Mouse (Mus musculus): ENCODE measurements around the gene Ddx1.
A peak's percentile ranks its signal among the peaks of the same experiment; 100 is the strongest.
"Not testable (repeated sequence)": the region's sequence is repeated elsewhere in the genome, so short reads cannot be mapped to it uniquely, and the experiment has no call there.

Gene Ddx1

DNA sequence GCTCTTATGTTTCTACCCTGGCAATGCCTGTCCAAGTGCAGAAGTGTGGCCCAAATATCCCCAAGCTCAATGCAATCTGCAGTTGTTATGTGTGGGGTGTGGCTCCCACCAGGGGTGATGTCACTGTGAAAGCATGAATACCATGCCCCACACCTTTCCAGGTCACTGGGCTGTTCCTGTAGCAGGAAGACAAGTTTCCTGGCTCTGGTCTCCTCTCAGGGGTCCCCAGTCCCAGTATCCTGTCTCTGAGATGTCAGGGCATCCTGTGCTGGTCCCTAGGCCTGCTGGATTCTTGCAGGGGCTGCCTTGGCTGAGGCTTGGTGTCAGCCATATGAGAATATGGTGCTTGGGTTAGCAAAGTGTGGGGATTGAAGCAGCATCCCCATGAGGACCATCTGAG is 46.7 kb downstream of the Ddx1 start:
- no peak for DNase-seq

DNA sequence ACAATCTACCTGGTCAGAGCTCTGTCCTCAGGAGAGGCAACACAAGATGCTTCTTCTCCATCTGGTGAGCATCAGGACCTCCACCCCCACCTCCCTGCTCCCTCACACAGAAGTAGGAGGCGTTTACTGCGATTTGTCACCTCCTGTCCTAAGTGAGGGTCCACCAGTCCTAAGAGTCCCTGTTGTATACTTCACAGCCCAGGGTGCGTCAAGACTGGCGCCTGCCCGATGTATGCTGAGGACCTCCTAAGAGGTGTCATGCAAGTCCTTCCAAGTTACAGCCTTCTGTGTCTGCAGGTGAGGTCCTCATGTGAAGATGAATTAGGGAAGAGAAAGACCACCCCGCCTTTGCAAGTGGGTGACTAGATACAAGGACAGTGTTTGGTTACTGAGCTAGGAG is 48.4 kb downstream of the Ddx1 start:
- no peak for DNase-seq

GRCm38 (mm10) chr12:13199338-13200301 is 49.4 kb downstream of the Ddx1 start:
- DNase-seq = no peak

DNA sequence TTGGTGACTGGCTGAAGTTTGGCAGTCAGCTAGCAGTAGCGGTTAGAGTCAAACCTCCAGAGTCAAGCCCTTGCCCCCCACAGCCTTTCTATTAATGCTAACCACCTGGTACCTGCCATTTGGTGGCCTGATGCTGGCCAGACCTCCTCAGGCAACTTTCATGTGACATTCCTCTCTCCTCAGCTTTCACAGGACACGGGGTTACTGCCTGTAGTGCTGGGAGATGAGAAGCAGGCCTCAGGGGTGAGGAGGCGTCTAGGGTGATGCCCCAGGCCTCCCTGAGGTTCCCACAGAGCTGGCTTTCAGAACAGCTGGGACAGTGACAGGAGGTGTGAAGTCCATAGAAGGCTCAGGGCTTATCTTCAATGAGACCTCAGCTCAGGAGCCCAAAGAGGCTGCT is 50.9 kb downstream of the Ddx1 start:
- DNase-seq = no peak

- no peak for DNase-seq
Observed at GRCm38 (mm10) chr12:13196146-13196545, 52.9 kb downstream of the Ddx1 start.

GRCm38 (mm10) chr12:13195506-13195905 is 53.5 kb downstream of the Ddx1 start:
- no peak for DNase-seq

- no peak for DNase-seq
Observed at GRCm38 (mm10) chr12:13188059-13188700, 60.8 kb downstream of the Ddx1 start.

DNA sequence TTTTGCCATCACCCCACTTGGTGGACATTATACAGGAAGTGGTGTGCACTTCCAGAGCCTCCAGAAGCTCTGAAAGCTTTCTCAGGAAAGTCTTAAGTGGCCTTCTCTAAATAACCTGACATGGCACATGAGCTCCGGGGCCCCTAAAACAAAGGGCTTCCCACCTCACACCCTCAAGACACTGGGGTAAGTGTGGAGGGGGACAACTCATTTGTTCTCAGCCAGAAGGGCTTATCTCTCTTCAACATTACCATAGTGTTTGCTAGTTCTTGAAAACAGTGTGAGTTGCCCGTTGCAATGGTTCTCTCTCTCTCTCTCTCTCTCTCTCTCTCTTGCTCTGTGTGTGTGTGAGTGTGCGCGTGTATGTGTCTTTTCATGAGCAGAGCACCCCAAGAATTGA is 62.8 kb downstream of the Ddx1 start:
- DNase-seq = no peak

GRCm38 (mm10) chr12:13184873-13185361 is 64.1 kb downstream of the Ddx1 start:
- DNase-seq = no peak

DNA sequence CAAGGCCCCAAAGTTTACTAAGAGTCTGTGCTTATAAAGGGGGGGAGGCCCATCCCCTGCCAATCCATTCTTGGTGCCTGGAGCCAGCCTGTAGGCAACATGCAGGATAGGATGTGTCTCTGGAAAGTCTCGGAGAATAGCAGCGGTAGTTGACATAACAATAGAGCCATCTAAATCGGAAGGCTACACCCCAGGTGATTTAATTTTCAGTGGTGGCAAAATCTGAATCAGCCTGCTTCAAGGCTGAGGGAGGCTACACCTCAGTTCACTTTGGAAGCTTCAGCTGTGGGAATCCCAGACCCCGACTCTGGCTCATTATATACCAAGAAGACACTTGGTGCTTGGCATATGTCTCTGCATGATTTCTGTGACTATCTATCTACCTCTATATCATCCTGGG is 64.9 kb downstream of the Ddx1 start:
- DNase-seq = not testable (repeated sequence)

DNA sequence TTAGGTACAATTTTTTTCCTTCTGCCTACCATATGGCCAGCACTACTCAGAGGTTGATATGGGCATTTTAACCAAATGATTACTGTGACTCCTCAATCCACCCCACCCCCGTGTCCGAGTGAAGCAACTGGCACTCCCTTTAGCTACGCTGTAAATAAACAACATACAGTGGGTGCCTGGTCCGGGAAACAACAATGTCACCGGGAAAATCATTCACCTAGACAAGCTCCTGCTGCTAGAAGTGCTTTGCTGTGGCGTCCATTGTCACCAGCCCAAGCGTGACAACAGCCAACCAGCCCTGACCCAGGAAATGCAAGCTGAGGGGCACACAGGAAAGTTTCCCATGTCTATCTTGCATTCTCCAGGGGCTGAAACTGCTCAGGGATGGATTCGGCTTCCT is 66.8 kb downstream of the Ddx1 start:
- no peak for DNase-seq

GRCm38 (mm10) chr12:13181721-13182120 is 67.3 kb downstream of the Ddx1 start:
- DNase-seq = no peak

DNA sequence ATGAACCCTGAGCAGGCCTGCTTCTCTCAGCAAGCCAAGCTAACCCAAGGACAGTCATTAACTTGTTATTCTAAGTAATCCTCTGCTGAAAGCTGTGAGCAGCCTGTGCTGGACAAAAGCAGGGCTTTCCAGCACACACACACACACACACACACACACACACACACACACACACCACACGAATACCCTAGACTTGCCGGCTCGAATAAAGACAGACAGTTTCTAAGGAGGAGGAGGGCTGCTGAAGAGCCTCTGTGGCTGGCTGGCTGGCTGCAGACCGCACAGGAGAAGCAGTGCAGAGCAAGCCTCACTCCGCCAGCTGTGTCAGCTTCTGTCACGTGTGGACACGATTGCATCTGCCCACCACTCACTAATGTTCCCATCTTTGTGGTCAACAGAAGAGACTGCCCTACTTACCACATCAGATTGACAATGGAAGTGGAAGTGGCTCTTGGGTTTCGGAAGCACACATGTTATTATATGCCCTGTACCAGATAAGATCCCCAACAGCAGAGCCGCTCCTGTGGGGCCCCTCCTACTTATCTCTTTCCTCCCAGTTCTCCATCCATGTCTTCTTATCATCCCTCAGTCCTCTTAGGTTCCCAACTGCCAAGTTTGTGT is 68.2 kb downstream of the Ddx1 start:
- peak in 1 of 2 experiments; percentile 45 for DNase-seq

DNA sequence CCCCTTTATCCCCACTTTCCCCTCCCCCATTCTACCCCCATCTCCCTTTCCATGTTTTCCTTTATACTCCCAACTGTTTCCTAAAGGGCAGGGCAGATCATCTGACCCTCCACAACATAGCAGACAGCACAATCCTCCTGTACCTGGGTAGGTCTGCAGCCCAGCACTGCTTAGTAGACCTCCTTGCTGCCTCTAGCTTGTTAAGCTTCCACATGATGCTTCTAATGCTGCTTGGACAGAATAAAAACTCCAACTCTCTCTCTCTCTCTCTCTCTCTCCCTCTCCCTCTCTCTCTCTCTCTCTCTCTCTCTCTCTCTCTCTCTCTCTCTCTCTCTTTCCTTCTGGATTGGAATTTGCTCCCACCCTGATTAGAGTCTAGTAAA is 68.7 kb downstream of the Ddx1 start:
- no peak for DNase-seq

DNA sequence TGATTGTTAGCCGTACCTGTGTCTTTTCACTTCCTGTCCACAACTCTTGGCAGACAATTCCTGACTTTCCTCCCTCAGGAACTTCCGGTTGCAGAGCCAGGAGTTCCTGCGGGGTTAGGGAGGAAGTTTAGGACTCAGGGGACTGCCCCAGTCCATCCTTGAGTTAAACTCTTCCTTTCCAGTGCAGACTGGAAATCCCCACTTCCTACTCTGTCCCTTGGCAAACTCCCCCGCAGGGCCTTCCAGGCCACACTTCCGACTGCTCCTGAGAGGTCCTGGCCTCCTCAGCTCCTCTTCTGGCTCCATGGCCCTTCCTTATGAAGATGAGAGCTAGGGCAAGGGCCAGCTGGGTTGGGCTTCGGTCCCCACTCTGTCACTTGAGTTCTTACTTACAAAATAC is 71.4 kb downstream of the Ddx1 start:
- peak in 1 of 2 experiments; percentile 43 for DNase-seq

GRCm38 (mm10) chr12:13176927-13177326 is 72.1 kb downstream of the Ddx1 start:
- no peak for DNase-seq

DNA sequence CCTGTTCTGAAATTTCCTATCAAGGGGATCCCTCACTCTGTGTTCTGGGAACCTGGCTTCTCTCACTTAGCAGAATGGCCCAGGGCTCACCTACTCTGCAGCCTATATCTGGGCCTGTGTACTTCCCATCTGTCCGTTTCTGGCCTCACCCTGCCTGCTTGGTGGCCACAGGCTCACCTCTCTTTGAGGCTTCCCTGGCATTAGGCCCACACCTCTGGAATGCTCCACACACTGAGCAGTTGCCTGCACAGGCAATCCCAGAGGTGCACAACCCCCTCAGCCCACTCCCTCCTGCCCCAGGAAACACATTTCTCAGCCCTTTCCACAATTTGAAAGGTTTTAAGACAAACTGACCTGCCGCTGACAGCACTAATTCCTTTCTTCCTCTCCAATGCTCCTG is 72.9 kb downstream of the Ddx1 start:
- no peak for DNase-seq

DNA sequence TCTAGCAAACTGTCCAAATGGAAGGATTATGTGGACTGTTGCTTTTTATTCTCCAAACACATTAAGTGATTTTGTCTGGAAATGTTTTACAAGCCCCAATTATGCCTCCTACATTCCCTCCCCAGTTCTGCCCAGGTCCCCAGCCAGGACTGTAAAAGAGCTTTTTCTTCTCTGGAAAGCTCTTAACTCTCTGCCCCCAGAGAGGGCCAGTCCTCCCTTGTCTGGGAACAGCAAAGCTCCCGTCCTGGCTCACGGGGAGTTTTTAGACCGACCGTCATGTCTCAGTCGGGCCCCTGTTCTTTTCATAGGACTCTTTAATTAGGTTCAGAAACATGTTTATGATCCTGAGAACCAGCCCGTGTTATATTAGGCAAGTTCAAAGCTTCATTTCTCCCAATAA is 75.0 kb downstream of the Ddx1 start:
- DNase-seq = no peak

- DNase-seq = no peak
Observed at GRCm38 (mm10) chr12:13168073-13168472, 80.9 kb downstream of the Ddx1 start.

- DNase-seq = no peak
Observed at GRCm38 (mm10) chr12:13167116-13167515, 81.9 kb downstream of the Ddx1 start.

Measured in lung, postnatal 4 days (tissue).